Mouse (Mus musculus) MEL (cell line): Measurements from ENCODE around the gene Itm2b. TPM values are rescaled to one million over a fixed set of nuclear protein-coding genes. Genes with fewer than 3 reads are reported as not detected.

Experiments used
- DNase-seq: peaks from one replicate; pipeline ENCODE4 v3.0.0; 2011; ENCODE audit warnings: low read depth, low spot score
- H3K27ac ChIP-seq: 2 replicates; pipeline ENCODE4 v1.5.1; 2012; ENCODE audit warnings: low read depth, mild to moderate bottlenecking, control low read depth, low read length, moderate library complexity; ENCODE audit not compliant: control insufficient read depth
- H3K27me3 ChIP-seq, 2 experiments: fragments of 150-350 bp in 1 of 2; sonication (generic) in 1 of 2; 2 replicates each; pipeline ENCODE4 v1.6.1; 2012; ENCODE audit warnings: low read length in 2 of 2, mild to moderate bottlenecking in 2 of 2, improper control_type of control experiment in 1 of 2, moderate library complexity in 1 of 2; ENCODE audit not compliant: insufficient read depth in 2 of 2, control insufficient read depth in 1 of 2
- H3K36me3 ChIP-seq, 2 experiments: 2 replicates each; pipeline ENCODE4 v1.6.1; 2012 to 2014; ENCODE audit warnings: low read length in 2 of 2, improper control_type of control experiment in 1 of 2, inconsistent platforms in 1 of 2, mild to moderate bottlenecking in 1 of 2; ENCODE audit not compliant: insufficient read depth in 2 of 2, control insufficient read depth in 1 of 2
- H3K4me1 ChIP-seq, 2 experiments: fragments of 150-350 bp in 1 of 2; sonication (generic) in 1 of 2; 2 replicates each; pipeline ENCODE4 v1.6.1; 2012; ENCODE audit warnings: low read length in 2 of 2, improper control_type of control experiment in 1 of 2, mild to moderate bottlenecking in 1 of 2; ENCODE audit not compliant: insufficient read depth in 2 of 2, control insufficient read depth in 1 of 2
- H3K4me3 ChIP-seq, 2 experiments: fragments of 150-350 bp in 1 of 2; sonication (generic) in 1 of 2; 2 replicates each; pipeline ENCODE4 v1.5.1; 2012; ENCODE audit warnings: low read depth in 2 of 2, low read length in 2 of 2, mild to moderate bottlenecking in 2 of 2, moderate library complexity in 2 of 2, control low read depth in 1 of 2, improper control_type of control experiment in 1 of 2; ENCODE audit not compliant: control insufficient read depth in 1 of 2, insufficient read depth in 1 of 2
- H3K79me2 ChIP-seq: 2 replicates; pipeline ENCODE4 v1.6.1; 2012; ENCODE audit warnings: mild to moderate bottlenecking, low read length, moderate library complexity; ENCODE audit not compliant: control insufficient read depth, poor library complexity, insufficient read depth
- H3K9ac ChIP-seq: 2 replicates; pipeline ENCODE4 v1.6.1; 2012; ENCODE audit warnings: low read depth, mild to moderate bottlenecking, control low read depth, low read length, moderate library complexity; ENCODE audit not compliant: control insufficient read depth, poor library complexity, severe bottlenecking
- H3K9me3 ChIP-seq: fragments of 150-350 bp; sonication (generic); replicated peaks from 2 replicates; pipeline ENCODE4 v1.6.1; 2012; ENCODE audit warnings: mild to moderate bottlenecking, low read length, improper control_type of control experiment, moderate library complexity; ENCODE audit not compliant: insufficient read depth
- BHLHE40 ChIP-seq: IDR thresholded peaks from 2 replicates; pipeline ENCODE4 v1.6.1; 2012; ENCODE audit warnings: low read depth, mild to moderate bottlenecking, inconsistent platforms, low read length, improper control_type of control experiment, borderline replicate concordance
- CTCF ChIP-seq, 3 experiments: IDR thresholded peaks in 2 of 3; conservative IDR thresholded peaks in 1 of 3; 2 replicates each; pipeline ENCODE4 v1.5.1; 2011 to 2012; ENCODE audit warnings: low read length in 3 of 3, low read depth in 2 of 3, mild to moderate bottlenecking in 2 of 3, improper control_type of control experiment in 1 of 3, inconsistent platforms in 1 of 3, mixed read lengths in 1 of 3, moderate library complexity in 1 of 3; ENCODE audit not compliant: control insufficient read depth in 1 of 3, insufficient read depth in 1 of 3, poor library complexity in 1 of 3, severe bottlenecking in 1 of 3
- EP300 ChIP-seq, 2 experiments: IDR thresholded peaks; 2 replicates each; pipeline ENCODE4 v1.6.1; 2011; ENCODE audit warnings: improper control_type of control experiment in 2 of 2, low read length in 2 of 2, low read depth in 1 of 2, mild to moderate bottlenecking in 1 of 2
- GATA1 ChIP-seq: IDR thresholded peaks from 2 replicates; pipeline ENCODE4 v1.6.1; 2011; ENCODE audit warnings: low read depth, low read length, improper control_type of control experiment
- KAT2A ChIP-seq: conservative IDR thresholded peaks from 2 replicates; pipeline ENCODE4 v1.6.1; 2012; ENCODE audit warnings: low read depth, low read length, improper control_type of control experiment, inconsistent platforms
- MYB ChIP-seq: IDR thresholded peaks from 2 replicates; pipeline ENCODE4 v1.6.1; 2011; ENCODE audit warnings: mild to moderate bottlenecking, low read depth, low read length, improper control_type of control experiment
- NELFE ChIP-seq: IDR thresholded peaks from 2 replicates; pipeline ENCODE4 v1.6.1; 2011; ENCODE audit warnings: low read depth, low read length, improper control_type of control experiment
- RAD21 ChIP-seq: IDR thresholded peaks from 2 replicates; pipeline ENCODE4 v1.6.1; 2011; ENCODE audit warnings: mild to moderate bottlenecking, low read depth, low read length, improper control_type of control experiment
- RCOR1 ChIP-seq: IDR thresholded peaks from 2 replicates; pipeline ENCODE4 v1.6.1; 2012; ENCODE audit warnings: low read depth, mild to moderate bottlenecking, inconsistent platforms, low read length, improper control_type of control experiment
- SMC3 ChIP-seq: IDR thresholded peaks from 2 replicates; pipeline ENCODE4 v1.6.1; 2011; ENCODE audit warnings: low read depth, low read length, improper control_type of control experiment
- TBP ChIP-seq: IDR thresholded peaks from 2 replicates; pipeline ENCODE4 v1.8.0; 2011; ENCODE audit warnings: low read depth, low read length, improper control_type of control experiment
- UBTF ChIP-seq: IDR thresholded peaks from 2 replicates; pipeline ENCODE4 v1.6.1; 2012; ENCODE audit warnings: low read depth, mild to moderate bottlenecking, inconsistent platforms, low read length, improper control_type of control experiment, moderate library complexity, borderline replicate concordance; ENCODE audit not compliant: insufficient read depth
- polyA plus RNA-seq, 2 experiments: library from polyadenylated mRNA; stranded (reverse) in 1 of 2; unstranded in 1 of 2; fragments of >175 nt in 1 of 2; fragments of >200 nt in 1 of 2; gene quantifications; 2 replicates each; pipeline versions ENCODE4 v1.2.1 to v1.2.4; 2012; ENCODE audit warnings: low replicate concordance in 2 of 2, low read depth in 1 of 2; ENCODE audit not compliant: insufficient read length in 2 of 2, insufficient read depth in 1 of 2, missing spikeins in 1 of 2
- total RNA-seq: library from RNA; depleted of rRNA; stranded (reverse); fragments of 300-350 nt; gene quantifications from 2 replicates; pipeline ENCODE4 v1.2.3, GENCODE M21; 2012

Itm2b gene
- total and polyA plus RNA-seq, 3 experiments: 54.0 to 312 (median 101) TPM

DNA sequence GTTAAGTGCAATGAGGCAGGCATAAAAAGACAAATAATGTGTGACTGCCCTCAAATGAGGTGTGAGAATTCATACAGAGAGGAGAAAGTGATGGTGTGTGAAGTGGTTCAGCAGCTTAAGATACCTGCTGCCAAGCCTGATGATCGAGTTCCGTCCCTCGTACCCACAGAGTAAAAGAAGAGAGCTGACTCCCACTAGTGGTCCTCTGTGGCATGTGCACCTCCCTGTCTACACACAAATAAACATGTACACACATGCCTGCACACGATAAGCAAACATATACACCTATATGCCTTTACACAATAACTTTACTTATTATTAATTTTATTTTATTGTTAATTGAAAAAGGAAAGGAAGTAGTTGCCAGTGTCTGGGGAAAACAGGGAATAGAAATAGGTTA, 39.5 kb downstream of the Itm2b start:
- no peak overlapping the region for H3K4me3 ChIP-seq
- no peaks in the 10 kb centered on the region for H3K79me2 ChIP-seq
- 0 out of 4 replicates have a peak, but pooled peaks cover 0 to 2% of the 10 kb centered on the region in 2 experiments for H3K4me1 ChIP-seq
- H3K9ac ChIP-seq: no peak overlapping the region
- no peaks in the 10 kb centered on the region for H3K9me3 ChIP-seq
- no peak overlapping the region for H3K27ac ChIP-seq
- no peaks in the 10 kb centered on the region for H3K27me3 ChIP-seq
- peaks cover 0 to 2% of the 10 kb centered on the region in 2 experiments; a peak in 1 of 4 replicates for H3K36me3 ChIP-seq
- peak; percentile 18 for DNase-seq
- TF ChIP-seq SMC3 (no peak), RAD21 (peak; percentile 6), MYB (no peak), CTCF (IDR thresholded peaks at IDR 0.05 in 2 of 3, conservative IDR thresholded peaks at IDR 0.05 in 1 of 3; ENCODE audit: control insufficient read depth in 1 of 3, insufficient read depth in 1 of 3, low read depth in 2 of 3, low read length in 3 of 3, poor library complexity in 1 of 3, severe bottlenecking in 1 of 3) (peak; percentile 11 to 43 (median 25); a peak in 5 of 6 replicates)
- TF ChIP-seq, all 39 proteins: peak for 2

DNA sequence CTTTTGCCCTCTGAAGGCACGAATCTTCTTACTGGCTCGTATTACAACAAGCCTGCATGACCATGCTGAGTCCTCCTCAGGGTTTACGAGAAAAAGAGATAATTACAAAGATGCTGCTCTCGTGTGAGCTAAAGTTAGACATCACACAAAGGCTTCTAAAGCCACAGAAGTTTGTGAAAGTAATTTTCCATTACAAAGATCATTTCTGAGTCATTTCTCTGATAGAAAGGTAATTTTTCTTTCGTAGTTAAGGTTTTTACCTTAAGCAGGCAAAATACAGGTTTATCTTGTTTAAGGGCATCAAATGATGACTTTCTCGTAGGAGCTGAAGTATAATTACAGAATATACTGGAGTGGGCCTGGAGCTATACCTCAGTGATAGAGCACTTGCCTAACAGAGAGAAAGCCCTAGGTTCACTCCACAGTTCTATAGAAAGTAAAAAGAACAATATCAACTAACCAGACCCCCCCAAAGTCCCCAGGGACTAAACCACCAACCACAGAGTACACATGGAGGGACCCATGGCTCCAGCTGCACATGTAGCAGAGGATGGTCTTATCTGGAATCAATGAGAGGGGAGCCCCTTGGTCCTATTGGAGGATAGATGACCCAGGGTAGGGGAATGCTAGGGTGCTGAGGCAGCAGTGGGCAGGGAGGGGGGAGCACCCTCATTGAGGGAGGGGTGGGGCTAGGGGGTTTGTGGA, 44.9 kb downstream of the Itm2b start:
- DNase-seq: no peak
- Histone ChIP-seq H3K4me3 (no peak overlapping the region), H3K27ac (no peak overlapping the region)

DNA sequence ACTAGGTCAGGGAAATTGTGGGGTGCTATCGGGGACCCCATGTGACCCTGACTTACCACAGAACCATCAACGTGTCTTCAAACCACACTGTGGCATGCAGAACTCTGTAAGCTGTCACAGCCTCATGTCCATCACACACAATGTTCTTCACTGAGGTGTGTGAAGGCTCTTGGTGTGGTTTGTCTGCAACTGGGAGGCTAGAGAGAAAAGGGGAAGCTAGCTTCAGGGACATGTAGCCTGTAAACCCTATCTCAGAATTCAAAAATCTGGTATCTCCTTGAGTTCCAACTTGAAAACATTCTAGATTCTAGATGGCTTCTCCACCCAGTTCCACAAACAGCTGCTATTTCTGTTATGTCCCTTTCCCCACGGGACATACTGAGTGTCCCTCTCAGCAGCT, 45.5 kb downstream of the Itm2b start:
- TF ChIP-seq SMC3 (no peak), TBP (no peak), RCOR1 (peak; percentile 52; the same call in 1 of the 2 replicates), GATA1 (peak; percentile 39; the same call in 1 of the 2 replicates), UBTF (no peak), KAT2A (no peak), EP300 (IDR thresholded peaks at IDR 0.05; ENCODE audit: low read depth in 1 of 2, low read length in 2 of 2) (0 out of 4 replicates have a peak, but pooled peaks of 1 of the 2 experiments have one; percentile 41), BHLHE40 (no peak), MYB (no peak), NELFE (no peak)
- H3K4me1 ChIP-seq: peaks cover 0 to 5% of the 10 kb centered on the region in 2 experiments; a peak in 3 of 4 replicates
- H3K79me2 ChIP-seq: no peaks in the 10 kb centered on the region
- no peak overlapping the region for H3K4me3 ChIP-seq
- peaks cover 0 to 4% of the 10 kb centered on the region in 2 experiments; a peak in 1 of 4 replicates for H3K36me3 ChIP-seq
- DNase-seq: peak; percentile 72
- H3K9ac ChIP-seq: no peak overlapping the region
- H3K9me3 ChIP-seq: no peaks in the 10 kb centered on the region
- H3K27me3 ChIP-seq: no peaks in the 10 kb centered on the region
- H3K27ac ChIP-seq: no peak overlapping the region

More for the DNA sequence above, 44.9 kb downstream of the Itm2b start:
- H3K4me1 ChIP-seq: peaks cover 0 to 5% of the 10 kb centered on the region in 2 experiments; a peak in 3 of 4 replicates
- no peaks in the 10 kb centered on the region for H3K79me2 ChIP-seq
- no peaks in the 10 kb centered on the region for H3K27me3 ChIP-seq
- peaks cover 0 to 4% of the 10 kb centered on the region in 2 experiments; a peak in 1 of 4 replicates for H3K36me3 ChIP-seq
- no peak overlapping the region for H3K9ac ChIP-seq
- no peaks in the 10 kb centered on the region for H3K9me3 ChIP-seq
- TF ChIP-seq RCOR1 (0 out of 2 replicates have a peak, but pooled peaks have one; percentile 2), BHLHE40 (no peak)
